Mouse (Mus musculus) A20 (cell line): ENCODE results near the gene Reep3.

Experiments used
- DNase-seq: peaks from one replicate; pipeline ENCODE4 v3.0.0-alpha.2; 2011; ENCODE audit warnings: low read depth, low spot score

Reep3 gene

DNA sequence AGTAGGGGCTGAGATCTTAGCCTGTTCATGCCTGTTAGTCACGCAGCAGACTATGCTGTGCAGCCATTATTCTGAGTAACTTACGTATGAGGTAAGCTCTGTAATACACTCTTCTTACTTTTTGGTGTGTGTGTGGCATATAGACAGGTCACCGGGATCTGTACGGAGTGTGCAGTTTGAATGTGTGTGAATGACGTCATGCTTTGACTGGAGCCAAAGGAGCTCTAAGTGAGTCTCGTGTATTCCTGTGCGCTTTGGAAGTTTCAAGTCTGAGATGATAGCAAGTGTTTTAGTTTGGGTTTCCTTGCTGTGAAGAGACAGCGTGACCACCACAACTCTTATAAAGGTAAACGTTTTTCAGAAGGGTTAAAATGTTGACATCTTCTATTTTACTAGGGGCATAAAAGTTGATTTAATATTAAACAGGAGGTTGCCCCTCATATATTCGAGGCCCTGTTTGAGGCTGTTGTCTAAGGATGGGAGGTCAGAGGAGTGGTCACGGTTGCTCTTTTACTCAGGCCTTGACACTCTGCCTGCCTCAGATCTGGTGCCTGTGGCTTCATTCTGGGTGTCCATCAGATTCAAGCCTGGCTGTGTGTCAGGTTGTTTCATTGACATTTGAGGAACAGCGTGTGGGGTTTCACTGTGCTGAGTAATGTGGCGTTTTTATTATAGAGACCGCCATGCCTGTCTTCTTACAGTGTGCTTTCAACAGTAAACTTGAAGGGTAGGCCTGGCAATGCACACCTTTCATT is 14.5 kb upstream of the Reep3 start:
- no peak for DNase-seq

DNA sequence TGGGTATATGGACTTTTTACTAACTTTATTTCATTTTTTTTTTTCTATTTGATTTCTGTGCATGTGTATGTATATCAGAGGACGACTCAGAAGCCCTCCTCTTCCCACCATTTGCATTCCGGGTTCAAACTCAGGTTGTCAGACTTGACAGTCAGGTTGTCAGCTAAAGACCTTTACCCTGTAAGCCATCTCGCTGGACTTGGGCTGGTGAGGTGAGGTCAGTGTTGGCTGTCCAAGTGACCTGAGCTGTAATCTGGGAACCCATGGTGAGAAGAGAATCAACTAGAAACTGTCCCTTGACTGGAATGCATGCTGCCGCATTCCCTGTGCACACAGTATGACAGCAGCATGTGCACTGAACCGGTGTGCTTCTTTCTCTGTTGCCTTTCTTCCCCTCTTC is 12.9 kb upstream of the Reep3 start:
- no peak for DNase-seq

DNA sequence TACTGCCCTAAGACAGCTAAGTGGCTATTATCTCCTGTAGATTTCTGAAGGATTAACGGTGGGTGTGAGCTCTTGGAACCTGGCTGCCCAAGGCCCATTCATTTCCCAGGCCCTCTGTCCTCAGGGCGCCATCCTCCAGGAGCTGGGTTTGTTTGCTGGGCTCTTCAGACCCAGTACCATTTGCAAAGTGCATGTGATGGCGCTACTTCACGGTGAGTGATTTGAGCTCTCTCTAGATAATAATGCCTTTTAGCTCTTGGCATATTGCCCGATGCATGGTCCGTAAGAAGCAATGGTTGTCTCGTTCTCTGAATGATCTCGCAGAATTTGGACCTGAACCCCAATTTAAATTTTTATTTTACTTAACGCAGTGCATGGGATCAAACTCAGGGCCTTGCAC is 11.4 kb upstream of the Reep3 start:
- no peak for DNase-seq

DNA sequence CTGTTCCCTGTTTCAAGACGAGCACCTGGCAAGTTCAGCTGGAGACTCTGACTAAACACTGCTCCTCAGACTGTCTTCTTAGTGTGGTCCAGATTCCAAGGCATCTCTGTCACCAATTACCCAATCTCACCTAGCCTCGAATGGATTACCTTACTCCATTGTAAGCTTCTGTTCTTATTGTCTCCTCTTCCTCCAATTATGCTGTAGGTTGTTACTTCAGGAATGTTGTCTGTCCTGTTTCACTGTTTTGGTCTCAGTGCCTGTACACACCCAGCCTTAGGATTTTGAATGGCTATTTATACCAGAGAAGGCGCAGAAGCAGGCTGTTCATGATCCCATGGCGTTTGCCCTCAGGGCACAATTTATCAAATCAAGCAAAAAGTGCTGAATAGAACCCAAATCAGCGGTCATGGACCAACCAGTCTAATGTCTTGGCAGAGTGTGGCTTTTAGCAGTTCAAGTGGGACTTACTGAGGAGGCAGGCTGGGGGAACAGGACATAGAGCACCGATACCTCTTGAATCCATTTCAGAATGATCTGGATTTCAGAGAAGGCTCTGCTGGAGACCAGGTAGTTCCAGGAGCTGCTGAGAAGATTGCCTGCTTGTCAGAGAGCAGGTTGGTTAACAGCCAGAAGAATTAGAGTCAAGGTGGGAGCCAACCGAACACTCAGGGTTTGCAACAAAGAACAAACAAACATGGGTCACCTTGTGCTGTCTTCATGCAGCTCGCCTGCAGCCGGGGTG is 10.4 kb upstream of the Reep3 start:
- no peak for DNase-seq

DNA sequence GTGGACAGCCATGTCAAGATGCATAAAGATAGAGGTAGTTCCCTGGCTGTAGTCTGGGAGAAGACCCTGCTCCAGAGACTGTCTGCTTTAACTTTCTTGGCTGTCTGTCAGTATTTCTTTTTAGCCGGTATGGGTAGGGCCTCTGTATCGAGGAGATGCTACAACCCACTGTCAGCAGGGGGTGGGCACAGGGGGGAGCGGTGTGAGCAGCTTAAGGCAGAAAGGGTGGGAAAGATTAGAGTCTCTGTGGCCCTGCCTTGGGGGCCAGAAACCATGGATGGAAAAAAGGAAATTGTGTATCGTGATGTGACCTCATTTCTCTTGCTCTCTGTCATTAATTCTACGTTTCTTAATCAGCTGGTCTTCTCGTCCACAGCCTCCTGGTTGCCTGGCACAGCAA is 9.7 kb upstream of the Reep3 start:
- no peak for DNase-seq

DNA sequence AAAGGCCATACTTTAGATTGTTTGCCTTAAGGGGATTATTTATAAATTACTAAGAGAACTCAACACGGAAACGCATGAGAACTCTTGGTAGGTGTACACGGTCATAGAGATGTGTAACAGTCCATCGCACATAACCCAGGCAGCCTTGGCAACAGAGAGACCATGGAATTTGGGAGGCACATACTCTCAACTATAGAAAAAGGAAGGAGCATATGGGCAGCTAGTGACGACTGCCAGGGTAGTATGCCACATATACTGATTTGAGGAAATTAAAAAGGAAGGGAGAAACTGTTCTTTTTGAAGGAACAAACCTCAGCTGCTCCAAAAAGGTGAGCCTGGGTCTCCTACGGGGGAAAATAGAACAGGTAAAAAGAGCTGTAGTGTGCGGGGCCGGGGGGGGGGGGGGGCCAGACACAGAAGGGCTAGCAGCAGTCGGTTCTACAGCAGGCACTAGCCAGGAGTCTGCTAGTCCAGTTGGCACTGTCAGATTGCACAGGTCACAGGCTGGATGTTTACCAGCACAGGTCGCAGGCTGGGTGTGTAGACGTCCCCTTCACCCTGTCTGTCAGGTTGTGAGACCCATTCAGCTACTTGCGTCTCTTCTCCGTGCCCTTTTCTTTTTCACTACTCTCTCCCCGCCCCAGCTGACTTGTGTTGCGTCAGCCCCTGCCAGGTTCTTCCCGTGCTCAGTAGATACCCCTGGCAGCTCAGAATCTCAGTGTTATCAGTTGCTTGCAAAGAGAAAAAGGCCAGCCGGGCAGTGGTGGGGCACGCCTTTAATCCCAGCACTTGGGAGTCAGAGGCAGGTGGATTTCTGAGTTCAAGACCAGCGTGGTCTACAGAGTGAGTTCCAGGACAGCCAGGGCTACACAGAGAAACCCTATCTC is 8.8 kb upstream of the Reep3 start:
- DNase-seq, result no peak

DNA sequence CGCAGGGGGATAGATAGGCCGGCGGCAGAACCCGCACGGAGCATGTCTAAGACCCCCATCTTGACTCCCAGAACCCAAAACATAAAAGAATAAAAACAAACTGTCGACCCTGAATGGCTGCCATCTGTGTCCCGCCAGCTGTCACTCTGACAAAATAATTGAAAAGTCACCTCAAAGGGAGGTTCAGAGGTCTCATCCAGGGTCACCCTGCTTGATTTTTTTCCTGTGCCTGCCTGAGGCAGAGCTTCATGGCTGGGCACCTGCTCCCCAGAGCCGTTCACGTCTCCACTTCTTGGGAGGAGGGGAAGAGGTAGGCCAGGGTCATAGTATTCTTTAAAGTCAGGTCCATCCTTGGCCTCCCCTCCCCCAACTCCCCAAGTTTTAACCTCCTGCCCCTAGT is 7.8 kb upstream of the Reep3 start:
- DNase-seq, result no peak

DNA sequence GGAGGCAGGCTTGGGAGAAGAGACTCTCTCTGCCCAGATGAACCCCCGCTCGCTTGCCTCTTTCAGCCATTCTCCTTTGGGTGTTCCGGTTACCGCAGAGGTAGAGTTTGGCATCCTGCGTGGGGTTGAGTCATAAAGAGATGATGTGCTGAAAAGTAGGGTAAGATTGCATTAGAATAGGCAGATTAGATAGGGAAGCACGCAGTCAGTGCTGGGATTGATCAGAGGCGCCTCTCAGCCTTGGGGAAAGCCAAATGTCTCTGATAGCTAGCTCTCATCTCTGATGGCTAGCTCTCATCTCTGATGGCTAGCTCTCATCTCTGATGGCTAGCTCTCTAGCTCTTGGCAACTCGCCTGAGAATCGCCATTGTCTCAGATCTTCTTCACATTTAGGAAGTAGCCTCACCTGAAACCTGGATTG is 4.1 kb upstream of the Reep3 start:
- DNase-seq, result no peak

DNA sequence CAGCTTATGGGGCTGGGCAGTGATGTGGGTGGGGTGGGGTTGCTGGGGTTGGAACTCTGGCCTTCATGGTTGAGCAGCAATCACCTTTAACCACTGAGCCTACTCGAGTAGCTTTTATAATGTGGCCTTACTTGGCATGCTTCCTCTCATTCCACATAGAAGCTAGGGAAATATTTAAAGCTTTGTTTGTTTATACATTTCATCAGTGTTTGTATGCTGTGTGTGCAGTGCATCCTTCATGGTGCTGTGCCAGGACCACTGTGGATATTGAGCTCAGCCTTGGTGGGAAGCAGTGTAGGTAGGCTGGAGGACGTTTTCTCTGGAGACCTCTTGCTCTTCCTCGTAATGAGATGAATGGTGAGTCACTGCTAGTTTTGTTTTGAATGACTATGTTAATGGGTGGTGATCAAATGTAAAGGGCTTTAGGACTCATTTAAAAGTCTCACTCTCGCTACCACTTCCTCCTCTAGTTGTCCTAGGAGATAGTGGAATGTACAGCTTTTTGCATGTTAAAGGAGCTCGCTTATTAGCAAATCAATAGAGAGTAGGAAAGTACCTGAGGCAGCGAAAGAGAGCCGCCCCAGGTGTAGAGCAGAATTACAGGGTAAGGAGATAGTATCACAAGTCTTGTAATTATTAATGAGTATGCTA is 3.4 kb upstream of the Reep3 start:
- DNase-seq, result peak; percentile 59

DNA sequence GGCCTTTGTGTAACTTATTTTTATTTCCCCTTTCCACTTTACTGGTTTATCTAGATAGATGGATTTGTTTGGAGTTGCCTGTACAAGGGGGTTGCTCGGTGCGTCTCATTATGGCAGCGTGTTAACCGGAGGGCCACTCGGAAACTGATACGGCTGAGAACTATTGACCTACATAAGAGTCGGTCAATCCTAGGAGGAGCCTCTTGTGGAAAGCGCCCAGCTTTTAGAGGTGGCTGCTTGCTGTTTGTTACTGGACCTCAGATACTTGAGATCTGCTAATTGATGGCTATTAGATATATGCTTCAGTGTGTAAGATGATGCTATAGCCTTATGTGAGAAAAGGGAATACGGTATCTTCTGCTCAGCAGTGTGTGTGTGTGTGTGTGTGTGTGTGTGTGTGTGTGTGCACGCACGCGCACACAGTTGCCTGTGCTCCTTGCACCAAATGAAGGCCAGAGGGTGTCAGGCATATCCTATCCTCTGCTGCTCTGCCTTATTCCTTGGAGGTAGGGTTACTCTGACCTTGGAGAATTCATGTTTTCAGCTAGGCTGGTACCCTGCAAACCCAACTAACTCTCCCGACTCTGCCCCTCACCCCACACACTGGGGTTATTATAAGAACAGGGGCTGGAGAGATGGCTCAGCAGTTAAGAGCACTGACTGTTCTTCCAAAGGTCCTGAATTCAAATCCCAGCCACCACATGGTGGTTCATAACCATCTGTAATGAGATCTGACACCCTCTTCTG is 2.6 kb upstream of the Reep3 start:
- no peak for DNase-seq

DNA sequence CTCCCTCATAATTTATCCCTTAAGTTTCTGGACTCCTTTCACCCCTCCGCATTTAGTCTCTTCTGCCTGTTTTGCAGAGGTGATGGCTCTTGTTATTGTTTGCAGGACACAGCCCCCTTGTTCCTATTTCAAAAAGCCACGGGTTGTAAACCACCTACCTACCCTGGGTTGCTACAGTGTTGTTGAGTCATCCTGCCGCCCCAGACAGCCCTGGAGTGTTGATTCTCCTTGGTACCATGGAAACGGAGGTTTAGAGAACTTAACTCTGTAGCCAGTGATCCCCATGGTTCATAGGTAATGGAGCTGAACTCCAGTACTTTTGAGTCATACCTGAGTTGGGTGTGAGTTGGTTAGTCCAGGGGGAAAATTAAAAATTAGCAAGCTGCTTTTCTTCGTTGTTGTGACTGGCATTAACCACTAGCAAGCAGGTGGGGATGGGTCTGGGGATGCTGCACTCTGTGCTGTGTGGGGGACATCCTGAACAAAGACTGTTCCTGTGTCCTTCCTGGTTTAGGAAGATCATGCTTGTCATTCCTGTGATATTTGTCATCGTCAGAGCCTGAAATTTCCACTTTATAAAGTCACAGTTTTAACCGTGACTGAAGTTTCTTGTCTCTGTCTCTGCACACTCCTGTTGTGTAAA is 1.8 kb upstream of the Reep3 start:
- DNase-seq, result peak; percentile 49

DNA sequence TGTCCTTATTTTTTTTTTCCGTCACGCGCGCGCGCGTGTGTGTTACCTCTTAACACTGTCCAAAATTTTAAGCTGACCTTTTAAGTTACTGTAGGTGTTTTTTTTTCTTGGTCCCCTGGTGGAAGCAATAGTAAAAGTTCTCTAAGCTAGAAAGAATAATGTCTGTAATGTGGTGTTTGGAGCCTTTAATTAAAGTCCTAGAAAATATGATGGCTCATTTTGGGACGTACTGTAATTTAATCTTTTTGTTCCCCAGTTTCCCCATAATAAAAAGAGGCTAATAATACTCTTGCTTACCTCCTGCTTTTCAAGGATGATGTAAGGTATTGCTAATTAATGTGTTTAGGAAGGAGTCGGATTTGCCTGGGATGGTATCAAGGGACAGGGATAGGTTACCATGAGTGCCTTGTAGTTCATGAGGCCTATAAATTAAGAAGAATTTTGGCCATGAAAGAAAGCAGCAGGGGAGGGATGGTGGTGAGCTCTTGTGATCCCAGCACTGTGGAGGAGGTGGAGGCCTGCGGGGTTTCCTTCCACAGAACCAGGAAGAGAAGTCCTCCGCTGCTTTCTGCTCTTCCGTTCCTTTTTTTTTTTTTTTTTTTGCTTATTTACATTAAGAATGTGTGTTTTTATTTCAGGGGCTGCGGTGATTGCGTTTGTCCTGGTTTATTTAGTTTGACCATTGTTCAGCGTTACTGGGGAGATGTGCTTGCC is 849 bp upstream of the Reep3 start:
- peak; percentile 55 for DNase-seq

DNA sequence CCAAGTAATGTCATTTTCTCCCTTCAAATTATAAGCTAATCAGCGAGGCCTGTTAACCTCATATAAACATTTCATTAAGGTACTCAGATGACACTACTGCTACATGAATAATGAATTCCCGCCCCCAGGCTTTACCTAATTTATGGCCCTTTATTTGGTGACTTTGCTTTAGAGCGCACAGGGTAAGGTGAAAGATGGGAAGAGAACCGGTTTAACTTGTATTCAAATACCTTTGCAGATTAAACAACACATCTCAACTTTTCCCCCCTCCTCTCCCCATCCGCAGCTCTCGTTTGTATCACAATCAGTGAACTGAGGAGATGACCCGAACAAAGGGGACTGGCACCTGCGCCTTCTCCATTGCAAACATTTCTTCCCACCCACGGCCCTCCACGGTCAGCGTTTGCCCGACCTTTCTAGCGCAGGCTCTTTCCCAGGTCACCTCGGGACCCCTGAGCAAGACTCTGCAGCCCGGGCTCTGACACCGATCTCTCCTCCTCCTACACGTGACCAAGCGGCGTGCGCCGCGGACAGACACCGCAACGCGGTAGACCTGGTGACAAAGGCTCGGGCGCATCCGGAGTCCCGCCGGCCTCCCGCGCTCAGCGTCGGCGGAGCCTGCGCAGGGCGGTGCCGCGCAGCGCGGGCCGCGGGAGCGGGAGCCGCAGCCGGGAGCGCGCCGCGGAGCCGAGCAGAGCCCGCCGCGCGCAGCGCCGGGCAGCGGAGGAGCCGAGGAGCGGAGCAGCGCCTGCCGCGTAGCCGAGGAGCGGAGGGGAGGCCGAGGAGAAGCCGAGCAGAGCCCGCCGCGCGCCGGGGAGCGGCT is 736 bp downstream of the Reep3 start, which contains the start of gene Jmjd1c:
Gene Jmjd1c (plus strand): TSS at position 328 of the 823 bp plus-strand sequence.
- DNase-seq, result no peak

DNA sequence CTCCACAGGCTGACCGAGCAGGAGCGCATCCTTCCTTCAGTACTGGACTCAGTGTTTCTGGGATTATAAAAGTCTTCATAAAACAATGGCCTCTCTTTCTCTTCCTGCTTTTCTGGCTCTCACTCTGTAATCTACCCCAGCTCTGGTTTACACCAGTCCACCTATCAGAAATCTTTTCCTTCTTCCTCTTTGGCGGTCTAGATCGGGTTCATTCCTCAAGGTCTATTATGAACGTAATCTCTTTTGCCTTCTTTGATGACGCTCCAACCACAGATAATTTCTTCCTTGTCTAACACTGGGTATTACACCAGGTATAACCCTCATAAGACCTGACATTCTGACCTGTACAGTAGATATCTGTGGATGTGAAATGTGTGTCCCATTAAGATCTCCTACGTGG is 1.8 kb downstream of the Reep3 start:
- DNase-seq, result no peak

DNA sequence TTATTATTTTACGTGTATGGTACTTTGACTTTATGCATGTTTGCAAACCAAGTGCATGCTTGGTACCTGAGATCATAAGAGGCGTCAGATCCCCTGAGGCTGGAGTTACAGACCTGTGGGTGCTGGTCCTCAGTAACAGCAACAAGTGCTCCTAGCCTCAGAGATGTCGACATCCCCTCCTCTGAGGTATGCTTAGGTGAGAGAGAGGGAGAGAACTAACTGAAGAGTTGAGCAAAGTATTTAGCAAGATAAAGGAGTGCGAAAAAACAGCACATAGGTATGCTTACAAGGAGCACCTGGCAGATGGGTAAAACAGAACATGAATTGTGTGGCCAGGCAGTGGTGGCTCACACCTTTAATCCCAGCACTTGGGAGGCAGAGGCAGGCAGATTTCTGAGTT is 6.1 kb downstream of the Reep3 start:
- DNase-seq, result no peak

DNA sequence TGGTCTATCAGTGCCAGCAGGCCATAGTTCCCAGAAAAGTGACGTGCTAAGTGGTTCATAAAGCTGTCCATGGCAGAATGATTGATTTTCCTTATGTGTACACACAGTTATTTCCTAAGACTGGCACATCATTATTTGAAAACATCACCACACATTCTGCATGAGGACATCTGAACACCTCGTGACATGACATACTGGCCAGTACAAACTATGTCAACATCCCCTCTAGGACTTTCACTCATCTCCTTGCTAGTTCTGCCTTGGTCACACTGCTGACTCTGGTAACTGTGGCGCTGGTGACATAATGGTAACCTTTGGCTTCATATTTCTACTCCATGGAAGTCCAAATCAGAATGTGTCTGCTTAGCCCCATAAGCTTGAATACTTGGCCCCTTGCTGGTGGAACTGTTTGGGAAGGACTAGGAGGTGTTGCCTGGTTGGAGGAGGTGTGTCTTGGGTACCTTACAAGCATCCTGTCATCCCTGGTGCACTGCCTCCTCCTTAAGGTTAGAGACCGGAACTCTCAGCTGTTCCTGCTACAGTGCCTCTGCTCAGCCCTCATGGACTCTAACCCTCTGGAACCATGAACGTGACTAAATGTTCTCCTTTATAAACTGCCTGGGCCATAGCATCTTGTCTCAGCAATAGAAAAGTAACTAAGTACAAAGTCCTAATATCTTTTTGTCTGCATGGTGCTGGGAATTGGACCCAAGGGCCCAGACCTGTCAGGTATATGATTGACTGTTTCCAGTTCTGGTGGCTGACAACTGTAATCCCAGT is 9.1 kb downstream of the Reep3 start:
- no peak for DNase-seq

DNA sequence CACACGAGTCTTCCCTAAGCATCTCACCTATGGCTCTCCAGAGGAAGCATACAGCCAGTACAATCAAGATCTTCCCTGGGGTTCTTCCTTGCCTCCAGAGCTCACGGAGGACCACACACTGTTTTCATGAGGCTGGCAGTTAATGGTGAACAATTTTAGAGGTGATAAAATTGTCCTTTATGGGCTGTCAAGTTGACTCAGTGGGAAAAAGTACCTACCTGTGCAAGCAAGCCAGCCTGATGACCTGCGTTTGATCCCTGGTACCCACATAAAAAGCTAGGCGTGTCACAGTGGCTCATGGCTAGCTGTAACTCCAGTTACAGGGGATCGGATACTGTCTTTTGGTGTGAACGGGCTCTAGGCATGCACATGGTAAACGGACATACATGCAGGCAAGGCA is 10.8 kb downstream of the Reep3 start:
- no peak for DNase-seq

DNA sequence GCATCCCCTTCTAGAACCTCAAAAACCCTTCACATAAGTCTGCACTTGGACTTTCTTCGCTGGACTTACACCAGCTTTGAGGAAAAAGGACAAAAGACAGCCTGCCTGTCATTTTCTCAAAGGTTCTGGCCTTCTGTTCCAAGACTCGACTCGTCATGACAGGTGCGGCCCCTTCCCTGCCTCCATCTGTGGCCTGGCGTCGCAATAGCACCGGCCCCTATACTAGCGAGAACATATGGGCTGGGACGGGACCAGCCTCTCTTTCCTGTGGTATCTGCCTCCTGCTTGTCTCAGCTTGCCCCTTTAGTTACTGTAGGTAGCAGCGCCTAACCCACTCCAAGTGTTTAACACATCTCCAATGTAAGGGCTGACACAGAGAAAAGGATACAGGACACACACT is 11.6 kb downstream of the Reep3 start:
- DNase-seq, result no peak
